Mouse (Mus musculus): ENCODE results near the gene Eps8l1.

Eps8l1 gene

GRCm38 (mm10) chr7:4478796-4479291 is 18.4 kb downstream of the Eps8l1 start:
- DNase-seq: no peak

GRCm38 (mm10) chr7:4479674-4480073 is 19.2 kb downstream of the Eps8l1 start:
- DNase-seq: peak; percentile 47

GRCm38 (mm10) chr7:4482281-4482680 is 21.8 kb downstream of the Eps8l1 start:
- DNase-seq: no peak

GRCm38 (mm10) chr7:4491308-4491707 is 30.8 kb downstream of the Eps8l1 start:
- DNase-seq: no peak

GRCm38 (mm10) chr7:4492284-4493224 is 32.1 kb downstream of the Eps8l1 start:
- no peak for DNase-seq

- no peak for DNase-seq
These were observed 33.5 kb downstream of the Eps8l1 start for GRCm38 (mm10) chr7:4493991-4494390.

- no peak for DNase-seq
These were observed 36.0 kb downstream of the Eps8l1 start for GRCm38 (mm10) chr7:4496468-4496867.

- no peak for DNase-seq
These were observed 36.9 kb downstream of the Eps8l1 start for GRCm38 (mm10) chr7:4497271-4497903.

- no peak for DNase-seq
These were observed 37.8 kb downstream of the Eps8l1 start for GRCm38 (mm10) chr7:4498251-4498650.

GRCm38 (mm10) chr7:4499034-4499433 is 38.6 kb downstream of the Eps8l1 start:
- no peak for DNase-seq

GRCm38 (mm10) chr7:4500892-4501471 is 40.5 kb downstream of the Eps8l1 start:
- DNase-seq: peak; percentile 65

GRCm38 (mm10) chr7:4501558-4502397 is 41.3 kb downstream of the Eps8l1 start, which contains the start of gene Ppp1r12c:
Gene Ppp1r12c (minus strand): TSS chr7:4501680.
- peak; percentile 97 for DNase-seq

GRCm38 (mm10) chr7:4502421-4503090 is 42.1 kb downstream of the Eps8l1 start:
- DNase-seq: peak; percentile 87

GRCm38 (mm10) chr7:4503100-4503499 is 42.6 kb downstream of the Eps8l1 start:
- DNase-seq: no peak

GRCm38 (mm10) chr7:4503858-4504257 is 43.4 kb downstream of the Eps8l1 start:
- DNase-seq: no peak

- DNase-seq: no peak
These were observed 44.4 kb downstream of the Eps8l1 start for GRCm38 (mm10) chr7:4504646-4505435.

GRCm38 (mm10) chr7:4507220-4507619 is 46.7 kb downstream of the Eps8l1 start:
- no peak for DNase-seq

- DNase-seq: peak; percentile 43
These were observed 47.7 kb downstream of the Eps8l1 start for GRCm38 (mm10) chr7:4508062-4508738.

- no peak for DNase-seq
These were observed 48.3 kb downstream of the Eps8l1 start for GRCm38 (mm10) chr7:4508739-4509116.

GRCm38 (mm10) chr7:4509863-4510608 is 49.6 kb downstream of the Eps8l1 start:
- peak; percentile 41 for DNase-seq

Measured in right cerebral cortex, adult 18-20 months (tissue).